Comparison of ENCODE assay signal across 10 mouse cellular contexts in genomic region chr8:113721459-113721858, GRCm38 (mm10).
DNase-seq lines count a peak whose midpoint lies in the region; ATAC-seq and TF ChIP-seq lines count a peak whose summit lies in the region.
"Had no signal": no experiment of that assay in that cellular context is flagged by ENCODE, and none has a peak within 500 bp of the region (broad histone marks: within the 10 kb centered on the region; RNA-seq: fewer than 3 reads in every experiment).

No protein-coding gene starts in this region.

- 46% methylated on average over 13 of the region's 13 CpGs for WGBS in forebrain, postnatal 0 days
- WGBS in forebrain, embryonic 15.5 days, result 47% methylated on average over 13 of the region's 13 CpGs
- WGBS in intestine, embryonic 15.5 days, result 68% methylated on average over 13 of the region's 13 CpGs
- WGBS in midbrain, embryonic 16.5 days, result 81% methylated on average over 13 of the region's 13 CpGs
- 67% methylated on average over 13 of the region's 13 CpGs for WGBS in stomach, postnatal 0 days

- H3K9me3 ChIP-seq in forebrain, postnatal 0 days (ENCODE audit: low read length), result no peaks in the 10 kb centered on the region
- no peaks in the 10 kb centered on the region for H3K9me3 ChIP-seq in forebrain, embryonic 15.5 days
- H3K9me3 ChIP-seq in intestine, embryonic 15.5 days, result no peaks in the 10 kb centered on the region
- H3K9me3 ChIP-seq in midbrain, embryonic 16.5 days (replicated peaks; ENCODE audit: control insufficient read depth, low read length, poor library complexity, severe bottlenecking), result no peaks in the 10 kb centered on the region
- H3K9me3 ChIP-seq in stomach, postnatal 0 days (ENCODE audit: control insufficient read depth, low read length), result no peaks in the 10 kb centered on the region
- H3K9me3 ChIP-seq: heart, embryonic 12.5 days had no signal

- H3K36me3 ChIP-seq in forebrain, postnatal 0 days (ENCODE audit: insufficient read depth), result no peaks in the 10 kb centered on the region
- no peaks in the 10 kb centered on the region for H3K36me3 ChIP-seq in forebrain, embryonic 15.5 days
- no peaks in the 10 kb centered on the region for H3K36me3 ChIP-seq in intestine, embryonic 15.5 days
- no peaks in the 10 kb centered on the region for H3K36me3 ChIP-seq in midbrain, embryonic 16.5 days (ENCODE audit: control insufficient read depth, insufficient read depth, low read length)
- no peaks in the 10 kb centered on the region for H3K36me3 ChIP-seq in stomach, postnatal 0 days (ENCODE audit: control insufficient read depth, insufficient read depth, low read length)
- H3K36me3 ChIP-seq: heart, embryonic 12.5 days had no signal

- no peak for TF ChIP-seq CTCF in forebrain, postnatal 0 days (IDR thresholded peaks at IDR 0.05; ENCODE audit: low read depth)
- TF ChIP-seq CTCF in stomach, postnatal 0 days (IDR thresholded peaks at IDR 0.05; ENCODE audit: low read depth), result no peak

- H3K4me3 ChIP-seq in forebrain, postnatal 0 days (ENCODE audit: low read depth, low read length), result no peak overlapping the region
- no peak overlapping the region for H3K4me3 ChIP-seq in forebrain, embryonic 15.5 days
- no peak overlapping the region for H3K4me3 ChIP-seq in intestine, embryonic 15.5 days (replicated peaks)
- H3K4me3 ChIP-seq in midbrain, embryonic 16.5 days (ENCODE audit: low read depth, low read length), result no peak overlapping the region
- H3K4me3 ChIP-seq in stomach, postnatal 0 days (ENCODE audit: low read depth, low read length), result no peak overlapping the region
- H3K4me3 ChIP-seq: heart, embryonic 12.5 days had no signal

- peak; percentile 12 for DNase-seq in forebrain, postnatal 0 days
- DNase-seq in 3134 (ENCODE audit: extremely low read depth, insufficient read length, low spot score), result peak; percentile 25
- DNase-seq in adrenal gland, postnatal 14 days, result peak; percentile 68
- DNase-seq in layer of hippocampus, adult 9-11 months, result peak; percentile 2
- no peak for DNase-seq in stomach, postnatal 0 days (ENCODE audit: low spot score)

- no peak overlapping the region for H3K9ac ChIP-seq in forebrain, postnatal 0 days
- no peak overlapping the region for H3K9ac ChIP-seq in forebrain, embryonic 15.5 days (replicated peaks)
- H3K9ac ChIP-seq in intestine, embryonic 15.5 days, result no peak overlapping the region
- H3K9ac ChIP-seq in midbrain, embryonic 16.5 days (ENCODE audit: low read depth, low read length), result no peak overlapping the region
- H3K9ac ChIP-seq in stomach, postnatal 0 days (ENCODE audit: low read length), result no peak overlapping the region
- H3K9ac ChIP-seq: heart, embryonic 12.5 days had no signal

- H3K27me3 ChIP-seq in forebrain, postnatal 0 days (ENCODE audit: insufficient read depth, low read length), result no peaks in the 10 kb centered on the region
- H3K27me3 ChIP-seq in forebrain, embryonic 15.5 days, result no peaks in the 10 kb centered on the region
- H3K27me3 ChIP-seq in intestine, embryonic 15.5 days (replicated peaks), result no peaks in the 10 kb centered on the region
- H3K27me3 ChIP-seq in midbrain, embryonic 16.5 days (ENCODE audit: control insufficient read depth, insufficient read depth, low read depth, low read length), result no peaks in the 10 kb centered on the region
- H3K27me3 ChIP-seq in stomach, postnatal 0 days (ENCODE audit: control insufficient read depth, insufficient read depth, low read length), result no peaks in the 10 kb centered on the region
- H3K27me3 ChIP-seq: CH12.LX; heart, embryonic 12.5 days had no signal

- H3K27ac ChIP-seq in forebrain, postnatal 0 days (ENCODE audit: low read depth, low read length), result no peak overlapping the region
- H3K27ac ChIP-seq in forebrain, embryonic 15.5 days (replicated peaks), result no peak overlapping the region
- no peak overlapping the region for H3K27ac ChIP-seq in intestine, embryonic 15.5 days
- H3K27ac ChIP-seq in midbrain, embryonic 16.5 days (ENCODE audit: low read length), result no peak overlapping the region
- no peak overlapping the region for H3K27ac ChIP-seq in stomach, postnatal 0 days (replicated peaks)

- no peaks in the 10 kb centered on the region for H3K4me1 ChIP-seq in forebrain, postnatal 0 days (ENCODE audit: insufficient read depth)
- peaks cover 10% of the 10 kb centered on the region; the same call in 1 of the 2 replicates for H3K4me1 ChIP-seq in forebrain, embryonic 15.5 days
- 0 out of 2 replicates have a peak, but pooled peaks cover 4% of the 10 kb centered on the region for H3K4me1 ChIP-seq in intestine, embryonic 15.5 days (replicated peaks)
- H3K4me1 ChIP-seq in midbrain, embryonic 16.5 days (ENCODE audit: control insufficient read depth, insufficient read depth, low read length), result no peaks in the 10 kb centered on the region
- no peaks in the 10 kb centered on the region for H3K4me1 ChIP-seq in stomach, postnatal 0 days (replicated peaks; ENCODE audit: control insufficient read depth, insufficient read depth)

- ATAC-seq in forebrain, postnatal 0 days, result no peak
- no peak; the same call in 1 of the 2 replicates for ATAC-seq in forebrain, embryonic 15.5 days (replicated peaks)
- no peak for ATAC-seq in intestine, embryonic 15.5 days
- no peak for ATAC-seq in midbrain, embryonic 16.5 days
- ATAC-seq in stomach, postnatal 0 days (ENCODE audit: low FRiP score, low TSS enrichment), result no peak

- TF ChIP-seq EP300 in stomach, postnatal 0 days (optimal IDR thresholded peaks at IDR 0.05), result no peak

- H3K4me2 ChIP-seq in forebrain, postnatal 0 days (ENCODE audit: low read depth), result no peak overlapping the region
- H3K4me2 ChIP-seq in forebrain, embryonic 15.5 days (replicated peaks), result no peak overlapping the region
- H3K4me2 ChIP-seq in intestine, embryonic 15.5 days (replicated peaks), result no peak overlapping the region
- H3K4me2 ChIP-seq in midbrain, embryonic 16.5 days (ENCODE audit: low read length), result no peak overlapping the region
- H3K4me2 ChIP-seq in stomach, postnatal 0 days (replicated peaks; ENCODE audit: low read depth), result no peak overlapping the region
- H3K4me2 ChIP-seq: heart, embryonic 12.5 days had no signal
